Mouse (Mus musculus) lung, adult 2 months (tissue): ENCODE measurements at regions not wholly inside any gene's neighbourhood (a gene's known extent, or its start where the extent isn't known, plus 50 kb on each side); places are given as distances from the start of the nearest gene placed in this dataset.

ENCODE experiments used
- CTCF ChIP-seq: fragments of 200-500 bp; IDR thresholded peaks from 2 replicates; pipeline ENCODE4 v1.5.1; 2011; ENCODE audit warnings: mild to moderate bottlenecking, low read length, control low read depth; ENCODE audit not compliant: insufficient read depth
- POLR2A ChIP-seq: fragments of 200-500 bp; IDR thresholded peaks from 2 replicates; pipeline ENCODE4 v1.6.1; 2011; ENCODE audit warnings: low read depth, mild to moderate bottlenecking, control low read depth, low read length, borderline replicate concordance; ENCODE audit errors: extremely low read depth

- TF ChIP-seq POLR2A (no peak), CTCF (no peak)
Measured at GRCm38 (mm10) chr10:84026798-84027197, 304.1 kb downstream of the 1500009L16Rik start.
